Mouse (Mus musculus) olfactory bulb, adult 2 months (tissue): Measurements from ENCODE around the gene Dohh.

Experiments
- CTCF ChIP-seq: fragments of 200-500 bp; IDR thresholded peaks from 2 replicates; pipeline ENCODE4 v1.5.1; 2012; ENCODE audit warnings: low read depth, mild to moderate bottlenecking, low read length, moderate library complexity; ENCODE audit not compliant: insufficient read depth
- POLR2A ChIP-seq: fragments of 200-500 bp; IDR thresholded peaks from 2 replicates; pipeline ENCODE4 v1.6.1; 2012; ENCODE audit warnings: mild to moderate bottlenecking, low read depth, low read length, moderate library complexity; ENCODE audit not compliant: insufficient read depth

DNA sequence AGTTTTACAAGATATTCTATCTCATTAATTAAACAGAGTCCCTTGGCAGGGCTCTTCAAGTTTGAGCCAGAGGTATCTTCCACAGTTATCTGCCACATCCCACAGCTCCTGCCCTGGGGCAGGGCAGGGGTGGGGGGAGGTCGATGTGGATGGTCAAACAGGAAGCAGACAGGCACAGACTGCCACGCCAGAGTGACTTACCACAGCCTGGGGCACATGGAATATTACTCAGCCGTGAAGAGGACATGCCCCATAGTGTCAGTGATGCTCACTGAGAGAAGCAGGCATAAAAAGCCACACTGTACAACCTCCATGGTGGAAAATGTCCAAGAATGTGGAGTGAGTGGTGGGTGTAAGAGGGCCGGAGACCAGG is 39.1 kb upstream of the Dohh start:
- no peak for TF ChIP-seq CTCF
- no peak for TF ChIP-seq POLR2A
